8 mouse cellular contexts compared by ENCODE assay signal in the genomic region with DNA sequence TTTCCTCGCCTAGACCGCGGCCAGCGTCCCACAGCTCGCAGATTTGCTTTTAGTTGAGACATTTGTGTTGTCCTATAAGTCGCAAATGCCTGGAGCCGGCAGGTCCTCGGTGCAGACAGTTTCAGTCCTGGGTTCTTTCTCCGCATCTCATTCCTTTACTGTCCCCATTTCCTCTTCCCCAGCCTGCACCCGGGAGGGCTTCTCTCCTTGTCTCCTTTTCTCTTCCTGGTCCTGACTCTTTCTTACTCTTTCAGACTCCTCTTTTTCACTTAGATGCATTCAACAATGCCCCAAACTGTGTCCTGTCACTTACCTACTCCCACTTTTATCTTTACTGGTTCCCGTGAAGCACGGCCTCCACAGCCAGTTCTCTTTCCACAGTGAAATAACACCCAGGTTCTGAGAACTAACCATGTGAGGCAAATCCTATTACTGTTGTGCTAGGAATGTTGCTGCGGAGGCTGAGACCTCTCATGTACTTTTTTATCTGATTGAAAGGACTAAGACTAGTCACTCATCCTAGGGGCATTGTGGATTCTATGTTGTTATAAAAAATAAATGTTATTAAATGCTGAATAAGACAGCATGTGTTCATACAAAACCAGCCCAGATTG. TPM values are rescaled to one million over a fixed set of nuclear protein-coding genes. Genes with fewer than 3 reads are reported as not detected.
DNase-seq lines count a peak whose midpoint lies in the region; TF ChIP-seq lines count a peak whose summit lies in the region.

No protein-coding gene starts in this region.

- DNase-seq in kidney, adult 2 months, result no peak
- no peak for DNase-seq in kidney, adult 18-20 months
- DNase-seq in WW6 (ENCODE audit: low read depth, low spot score), result peak; percentile 3
- no peak for DNase-seq in hindbrain, embryonic 10.5 days (ENCODE audit: low spot score)
- no peak for DNase-seq in frontal cortex, postnatal 36 days (ENCODE audit: low spot score in 2 of 2)
- DNase-seq in spleen, adult 12 weeks (ENCODE audit: low spot score), result no peak
- DNase-seq in gastrocnemius, postnatal 10 days, result no peak

- no peak for TF ChIP-seq CTCF in kidney, adult 2 months (conservative IDR thresholded peaks at IDR 0.05; ENCODE audit: insufficient read depth, insufficient read length, low read depth, low read length)

- H3K4me3 ChIP-seq in kidney, adult 2 months (ENCODE audit: insufficient read depth, low read depth, low read length), result peak overlapping the region; percentile 76
- peak overlapping the region; percentile 79 for H3K4me3 ChIP-seq in hindbrain, embryonic 10.5 days
- H3K4me3 ChIP-seq in megakaryocyte, embryonic 14.5 days (replicated peaks), result peak overlapping the region; percentile 98

- H3K4me1 ChIP-seq in kidney, adult 2 months (ENCODE audit: control insufficient read depth, insufficient read depth, low read length), result no peaks in the 10 kb centered on the region
- H3K4me1 ChIP-seq in hindbrain, embryonic 10.5 days (replicated peaks), result peaks cover 18% of the 10 kb centered on the region
- H3K4me1 ChIP-seq in megakaryocyte, embryonic 14.5 days, result peaks cover 25% of the 10 kb centered on the region

- H3K27me3 ChIP-seq in kidney, adult 2 months (replicated peaks; ENCODE audit: control insufficient read depth, insufficient read depth, low read length), result no peaks in the 10 kb centered on the region
- H3K27me3 ChIP-seq in hindbrain, embryonic 10.5 days (ENCODE audit: insufficient read depth, poor library complexity, severe bottlenecking), result no peaks in the 10 kb centered on the region
- no peaks in the 10 kb centered on the region for H3K27me3 ChIP-seq in megakaryocyte, embryonic 14.5 days (replicated peaks)

- H3K9me3 ChIP-seq in hindbrain, embryonic 10.5 days, result no peaks in the 10 kb centered on the region
- no peaks in the 10 kb centered on the region for H3K9me3 ChIP-seq in megakaryocyte, embryonic 14.5 days

- peak overlapping the region; percentile 94 for H3K27ac ChIP-seq in kidney, adult 2 months (ENCODE audit: insufficient read depth, low read depth, low read length)
- peak overlapping the region; percentile 94 for H3K27ac ChIP-seq in hindbrain, embryonic 10.5 days

- no peaks in the 10 kb centered on the region; the same call in 1 of the 2 replicates for H3K36me3 ChIP-seq in kidney, adult 2 months (ENCODE audit: control insufficient read depth, insufficient read depth, low read length)
- peaks cover 16% of the 10 kb centered on the region for H3K36me3 ChIP-seq in hindbrain, embryonic 10.5 days
- H3K36me3 ChIP-seq in megakaryocyte, embryonic 14.5 days (replicated peaks; ENCODE audit: low read length), result peaks cover 16% of the 10 kb centered on the region

- WGBS in kidney, adult 2 months, result under 1% methylated on average over 13 of the region's 13 CpGs
- 3% methylated on average over 13 of the region's 13 CpGs for WGBS in hindbrain, embryonic 10.5 days

- no peak for TF ChIP-seq POLR2A in kidney, adult 2 months (IDR thresholded peaks at IDR 0.05; ENCODE audit: low read depth, low read length)

RNA-seq across cellular contexts. Expression of gene Wdr11, which starts 0.6 kb away (rescaled TPM):
- polyA plus RNA-seq in kidney, adult 2 months (2012; rRNA removed), result 23.8 and 26.8 TPM in 2 replicates
- polyA plus RNA-seq in hindbrain, embryonic 10.5 days (2016; fragmentation: Nextera tagmentation; extraction: Ambion mirVana), result 36.5 and 40.1 TPM in 2 replicates
- 1.8 and 5.1 TPM in 2 replicates for polyA plus RNA-seq in megakaryocyte, embryonic 14.5 days (2012; ENCODE audit: insufficient read depth, low replicate concordance)
- total RNA-seq in gastrocnemius, postnatal 10 days (2021), result 10 to 100 TPM; 17.7 to 21.6 TPM
